Mouse (Mus musculus) embryo, embryonic 10.5 days (tissue): ENCODE data around the gene Sardh.

Experiments used
- DNase-seq: peaks from one replicate; pipeline ENCODE4 v3.0.0-alpha.2; 2015; ENCODE audit warnings: low spot score

Sardh gene

GRCm38 (mm10) chr2:27226572-27226971 is 21.6 kb downstream of the Sardh start:
- DNase-seq = peak; percentile 8

DNA sequence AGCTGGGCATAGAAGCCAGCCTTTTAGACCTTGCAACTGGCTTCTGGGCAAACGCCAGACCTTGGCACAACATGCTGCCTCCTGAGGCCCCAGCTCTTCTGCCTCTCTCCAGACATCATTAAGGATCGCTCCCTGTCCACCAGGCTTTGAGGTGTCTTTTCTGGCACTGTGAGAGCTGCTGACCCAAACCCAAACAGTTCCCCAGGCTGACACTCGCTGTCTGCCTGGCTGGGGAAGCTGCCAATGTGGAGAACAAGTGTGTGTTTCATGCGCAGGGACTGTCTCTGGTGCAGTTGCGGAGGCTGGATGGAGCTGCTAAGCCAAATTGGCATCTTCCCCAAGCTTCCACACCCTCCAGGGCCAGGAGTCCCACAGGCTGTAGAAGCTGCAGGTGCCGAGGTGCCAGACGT is 25.1 kb downstream of the Sardh start:
- DNase-seq = no peak

GRCm38 (mm10) chr2:27218569-27218968 is 29.6 kb downstream of the Sardh start:
- DNase-seq = no peak

DNA sequence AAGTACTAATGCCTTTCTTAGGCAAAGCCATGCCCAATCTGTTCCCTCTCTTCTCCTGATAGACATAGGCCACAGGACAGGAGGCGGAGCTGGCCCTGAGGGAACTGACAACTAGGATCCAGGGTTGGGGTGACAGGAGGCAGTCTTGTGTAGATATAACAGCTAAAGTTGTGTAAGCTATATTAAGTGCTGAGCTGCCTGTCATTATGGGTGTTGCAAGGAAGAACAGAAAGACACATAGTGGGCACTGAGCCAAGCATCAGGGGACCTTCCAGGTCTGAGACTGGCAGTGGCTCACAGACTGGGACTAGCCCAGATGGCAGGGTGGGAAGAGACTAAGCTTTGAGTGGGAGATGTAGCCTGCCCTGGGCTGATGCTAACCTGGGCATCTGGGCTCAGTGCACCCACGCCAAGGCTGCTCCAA is 30.0 kb downstream of the Sardh start:
- no peak for DNase-seq

DNA sequence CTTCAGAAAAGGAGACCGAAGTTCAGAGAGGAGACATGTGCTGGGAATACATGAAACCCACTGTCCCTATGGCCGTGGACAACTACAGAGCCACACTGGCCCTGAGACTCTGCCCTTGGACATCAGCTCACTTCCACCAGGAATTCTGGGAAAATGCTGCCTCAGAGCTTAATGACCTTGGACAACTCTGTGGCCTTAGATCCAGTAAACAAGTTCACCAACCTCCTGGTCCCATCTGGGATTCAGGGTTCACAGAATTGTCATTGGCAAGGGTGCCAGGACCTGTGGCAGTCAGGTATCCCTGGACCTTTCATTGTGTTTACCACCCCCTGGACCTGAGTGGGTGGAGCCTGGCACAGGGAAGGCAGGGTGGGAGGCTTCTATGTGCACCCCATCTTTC is 32.6 kb downstream of the Sardh start:
- DNase-seq = no peak

DNA sequence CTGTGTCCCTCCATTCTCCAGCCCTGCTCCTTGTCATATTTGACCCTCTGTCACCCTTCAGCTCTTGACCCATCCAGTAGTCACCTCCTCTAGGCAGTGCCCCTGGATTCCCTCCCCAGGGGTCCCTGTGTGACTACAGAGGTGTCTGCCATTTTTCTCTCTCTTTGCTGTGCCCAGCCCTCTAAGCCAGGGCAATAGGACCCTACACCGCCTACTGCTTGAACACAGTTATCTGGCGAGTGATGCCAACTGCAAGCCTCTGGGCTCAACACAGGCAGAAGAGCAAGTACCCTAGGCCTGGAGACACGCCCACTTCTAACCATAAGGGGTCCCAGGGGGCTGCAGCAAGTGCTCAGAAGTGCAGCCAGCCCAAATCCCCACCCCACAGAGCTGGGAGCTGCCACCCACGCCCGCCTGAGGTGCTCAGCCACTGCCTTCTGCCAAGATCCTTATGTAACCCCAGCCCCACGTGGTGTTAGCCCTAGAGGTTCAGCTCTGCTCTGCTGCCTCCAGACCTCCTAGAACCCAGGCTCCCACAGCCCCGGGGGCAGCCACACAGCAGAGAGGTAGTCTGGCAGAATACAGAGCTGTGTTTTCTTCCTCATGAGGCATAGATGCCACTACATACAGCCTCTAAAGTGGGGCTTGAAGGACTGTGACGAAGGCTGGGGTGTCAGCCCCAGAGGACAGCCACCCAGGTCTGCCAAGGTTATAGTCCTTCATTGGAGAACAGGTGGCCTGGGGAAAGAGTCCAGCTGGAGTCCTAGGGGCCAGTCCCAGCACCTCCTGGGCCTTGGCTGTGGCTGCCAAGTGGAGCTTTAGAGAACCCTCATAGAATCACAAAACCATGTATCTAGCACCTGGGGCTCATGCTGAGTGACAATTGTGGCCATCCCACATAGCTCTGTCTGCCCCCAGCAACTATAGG is 35.9 kb downstream of the Sardh start:
- no peak for DNase-seq

GRCm38 (mm10) chr2:27210676-27211210 is 37.4 kb downstream of the Sardh start:
- no peak for DNase-seq

DNA sequence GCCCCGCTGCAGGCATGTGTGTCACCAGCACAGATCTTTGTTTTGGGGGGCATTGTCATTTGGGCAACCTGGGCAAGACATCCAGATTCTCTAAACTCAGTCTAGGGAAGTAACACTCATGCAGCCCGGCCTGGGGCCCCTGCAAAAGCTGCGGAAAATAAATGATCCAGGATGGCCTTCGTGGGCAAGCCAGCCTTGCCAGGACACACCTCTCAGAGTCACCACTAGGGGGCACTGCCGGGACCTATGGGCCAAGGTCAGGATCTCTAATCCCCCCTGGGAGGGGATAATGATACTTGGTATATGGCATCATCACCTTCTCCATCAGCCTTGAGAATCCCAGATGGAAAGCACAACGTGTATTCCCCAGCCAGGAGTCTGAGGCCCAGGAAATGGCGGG is 37.9 kb downstream of the Sardh start:
- DNase-seq = peak; percentile 64

DNA sequence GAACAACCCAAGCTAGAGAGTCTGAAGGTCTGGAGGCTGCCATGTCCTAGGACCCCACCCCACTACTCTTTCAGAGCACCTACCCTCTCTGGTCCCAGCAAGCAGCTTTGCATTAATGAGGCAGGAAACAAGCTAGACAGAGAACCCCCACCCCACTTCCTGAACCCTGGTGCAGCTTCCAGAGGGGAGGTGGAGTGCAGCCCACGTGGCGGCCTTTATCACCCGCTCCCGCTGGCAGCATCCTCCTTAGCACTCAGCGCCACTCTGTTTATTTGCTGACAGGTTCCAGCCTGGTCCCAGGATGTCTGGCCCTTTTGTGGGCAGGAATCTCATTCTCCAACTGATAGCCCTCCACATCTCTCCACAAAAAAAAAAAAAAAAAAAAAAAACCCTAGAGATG is 38.3 kb downstream of the Sardh start:
- peak; percentile 45 for DNase-seq

GRCm38 (mm10) chr2:27209370-27209769 is 38.8 kb downstream of the Sardh start:
- no peak for DNase-seq

DNA sequence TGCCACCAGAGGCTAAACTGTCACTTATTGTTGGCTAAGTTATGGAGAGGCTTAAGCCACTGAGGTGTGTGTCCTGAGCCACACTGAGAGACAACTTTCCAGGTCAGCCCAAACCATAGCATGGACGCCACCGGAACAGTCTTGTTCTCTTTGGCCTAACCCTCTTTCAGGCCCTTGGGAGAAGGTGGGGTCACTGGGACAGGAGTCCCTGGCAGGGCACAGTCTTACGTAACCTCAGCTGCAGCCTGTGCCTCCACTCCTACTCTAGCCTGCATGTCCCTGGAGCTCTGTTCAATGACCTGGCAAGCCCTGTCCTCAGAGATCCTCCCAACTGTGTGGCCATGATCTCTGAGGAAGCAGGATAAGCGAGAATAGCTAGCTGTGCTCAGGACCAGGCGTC is 41.0 kb downstream of the Sardh start:
- no peak for DNase-seq

DNA sequence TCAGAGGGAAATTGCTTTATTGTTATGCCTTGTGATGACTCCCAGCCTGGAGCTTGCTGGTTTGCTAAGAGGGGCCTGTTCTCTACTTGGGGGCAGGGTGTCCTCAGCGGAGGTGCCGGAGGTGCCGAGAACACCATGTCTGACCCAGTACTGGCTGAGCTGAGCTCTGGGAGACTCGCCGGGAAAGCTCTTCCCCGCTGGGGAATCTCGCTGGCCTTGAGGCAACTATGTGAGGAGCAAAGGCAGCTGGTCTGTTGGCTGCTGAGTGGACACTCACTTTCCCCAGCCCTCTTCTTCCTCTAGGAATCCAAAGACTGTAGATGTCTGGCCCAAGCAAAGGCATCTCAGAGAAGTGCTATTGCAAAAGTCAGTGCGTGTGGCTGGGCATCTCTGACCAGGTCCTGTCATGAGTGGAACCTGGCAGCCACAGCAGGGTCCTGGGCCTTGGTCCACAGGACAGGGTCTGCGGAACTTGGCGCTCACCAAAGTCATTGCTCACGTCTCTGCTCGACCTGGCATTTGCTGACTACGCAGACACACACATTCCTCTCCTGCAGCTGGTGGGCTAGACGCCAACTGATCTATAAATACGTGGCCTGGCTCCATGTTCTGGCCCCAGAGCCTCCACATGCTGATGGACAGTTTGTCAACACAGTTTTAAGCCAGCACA is 41.9 kb downstream of the Sardh start:
- DNase-seq = no peak

DNA sequence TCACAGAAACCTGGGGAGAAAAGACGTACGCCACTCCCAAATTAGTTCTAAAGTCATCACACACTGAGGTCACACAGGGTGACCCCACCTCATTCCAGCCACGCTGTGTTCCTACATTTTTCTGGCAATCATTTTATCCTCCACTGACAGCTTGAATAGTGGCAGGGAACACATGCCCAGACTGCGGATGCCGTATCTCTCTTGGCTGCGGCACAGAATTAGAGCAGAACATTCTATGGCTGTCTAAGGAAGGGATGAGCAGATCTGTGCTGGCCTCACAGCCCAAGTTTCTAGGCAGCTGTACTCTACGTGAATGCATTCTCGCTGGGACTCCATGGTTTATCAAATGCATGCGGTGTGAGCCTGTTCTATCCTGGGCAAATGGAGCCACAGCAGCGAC is 42.5 kb downstream of the Sardh start:
- no peak for DNase-seq

GRCm38 (mm10) chr2:27200586-27200985 is 47.6 kb downstream of the Sardh start:
- DNase-seq = no peak

DNA sequence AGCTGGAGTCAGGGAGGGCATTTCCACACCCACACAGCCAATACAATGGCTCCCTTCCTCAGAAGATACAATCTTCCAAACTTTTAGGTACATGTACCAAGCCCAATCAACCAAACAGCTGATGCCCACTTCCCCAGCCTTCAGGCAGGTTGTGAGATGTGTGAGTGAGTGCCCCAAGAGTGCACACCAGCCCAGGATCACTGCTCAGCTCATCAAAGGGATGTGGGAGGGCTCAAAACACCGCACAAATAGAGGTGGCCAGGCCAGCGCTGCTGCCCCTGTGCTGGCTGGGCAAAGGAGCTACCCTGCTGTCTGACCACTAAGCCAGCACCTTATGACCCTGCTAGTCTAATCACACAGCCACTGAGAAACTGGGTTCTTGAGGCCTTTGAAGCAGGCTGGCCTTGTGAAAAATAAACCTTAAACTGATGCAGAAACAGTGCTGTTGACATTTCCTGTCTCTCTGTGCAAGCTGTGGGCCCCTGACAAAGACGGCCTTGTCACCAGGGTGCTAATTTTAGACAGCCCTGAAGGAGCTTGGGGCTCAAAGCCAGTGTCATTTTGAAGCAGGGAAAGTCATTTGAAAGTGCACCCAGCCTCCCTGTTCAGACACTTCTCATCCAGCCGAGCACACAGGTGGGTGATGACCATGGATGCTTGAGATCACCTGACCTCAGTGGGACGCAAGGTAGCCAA is 49.4 kb downstream of the Sardh start:
- DNase-seq = no peak

DNA sequence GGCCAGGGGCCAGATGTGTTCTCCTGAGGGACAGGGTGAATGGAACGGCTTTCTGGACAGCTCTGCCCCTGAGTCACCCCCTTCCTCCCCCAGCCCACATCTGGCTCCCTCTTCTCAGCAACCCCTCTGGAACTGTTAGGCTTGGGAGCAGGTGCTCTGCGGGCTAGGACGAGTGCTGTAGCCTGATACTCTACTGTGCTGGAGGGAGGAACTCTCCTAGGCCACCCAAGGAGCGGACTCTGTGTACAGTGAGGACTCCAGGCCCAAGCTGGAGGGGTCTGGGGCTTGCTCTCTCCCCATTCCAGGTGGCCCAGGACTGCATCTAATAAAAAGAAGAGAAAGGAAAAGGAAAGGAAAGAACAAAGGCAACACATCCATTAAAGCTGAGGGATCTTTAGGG is 58.1 kb downstream of the Sardh start:
- no peak for DNase-seq

DNA sequence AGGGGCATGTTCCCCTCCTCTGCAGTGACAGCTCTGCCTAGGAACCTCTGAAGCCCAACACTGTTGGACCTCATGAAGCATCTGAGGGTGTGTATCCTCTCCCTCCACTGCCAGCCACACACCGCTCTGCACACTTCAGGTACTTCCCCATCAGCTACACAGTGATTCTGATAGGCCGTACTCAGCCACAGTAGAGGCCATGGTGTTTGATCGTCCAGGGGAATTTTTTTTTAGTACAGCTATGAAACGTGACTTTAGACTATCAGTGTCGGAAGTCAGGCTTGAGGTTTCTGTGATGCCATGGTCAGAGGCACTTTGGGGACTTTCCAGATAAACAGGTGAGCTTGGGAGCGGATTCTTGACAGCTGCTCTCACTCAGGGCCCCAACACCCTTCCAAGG is 60.6 kb downstream of the Sardh start:
- DNase-seq = no peak

DNA sequence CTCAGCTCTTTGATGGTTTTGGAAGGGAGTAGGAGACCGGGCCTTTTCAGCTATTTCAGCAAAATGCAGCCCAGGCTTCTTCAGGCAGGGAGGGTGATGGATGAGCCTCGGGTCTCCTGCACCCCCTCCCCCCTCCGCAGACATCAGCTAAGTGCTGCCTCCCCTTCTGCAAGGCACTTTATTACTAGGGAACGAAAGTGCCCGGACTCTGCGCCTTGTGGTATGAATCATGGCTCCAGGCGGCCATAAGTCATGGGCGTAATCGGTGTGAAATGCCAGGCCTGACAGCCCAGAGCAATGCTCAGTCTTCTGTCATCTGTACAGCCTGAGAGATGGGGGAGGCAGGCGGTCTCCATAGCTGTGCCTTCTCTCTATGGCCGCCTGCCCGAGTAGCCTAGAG is 64.4 kb downstream of the Sardh start:
- peak; percentile 66 for DNase-seq

DNA sequence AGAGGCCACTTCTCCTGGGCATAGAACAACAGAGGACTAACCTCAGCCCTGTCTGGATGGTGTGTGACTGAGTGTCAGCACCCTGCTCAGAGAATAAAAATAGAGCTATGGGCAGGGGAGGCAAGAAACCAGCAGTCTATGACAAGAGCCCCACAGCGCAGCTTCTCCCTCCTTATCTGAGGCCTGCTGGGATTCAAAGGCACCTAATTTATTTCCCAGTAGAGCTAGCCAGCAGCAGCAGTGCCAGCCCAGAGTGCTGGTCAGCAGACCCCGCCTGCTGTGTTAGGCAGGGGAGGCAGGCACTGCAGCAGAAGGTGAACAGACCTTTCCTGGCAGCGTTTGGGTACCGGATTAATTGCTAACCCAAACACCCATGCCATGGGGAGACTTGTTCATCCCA is 66.2 kb downstream of the Sardh start:
- DNase-seq = no peak

GRCm38 (mm10) chr2:27179101-27179500 is 69.0 kb downstream of the Sardh start:
- no peak for DNase-seq

GRCm38 (mm10) chr2:27175696-27176267 is 72.4 kb downstream of the Sardh start:
- DNase-seq = no peak

- no peak for DNase-seq
Measured at GRCm38 (mm10) chr2:27174242-27174641, 73.9 kb downstream of the Sardh start.
